Comparison of ENCODE assay signal across 29 mouse cellular contexts in the genomic region with DNA sequence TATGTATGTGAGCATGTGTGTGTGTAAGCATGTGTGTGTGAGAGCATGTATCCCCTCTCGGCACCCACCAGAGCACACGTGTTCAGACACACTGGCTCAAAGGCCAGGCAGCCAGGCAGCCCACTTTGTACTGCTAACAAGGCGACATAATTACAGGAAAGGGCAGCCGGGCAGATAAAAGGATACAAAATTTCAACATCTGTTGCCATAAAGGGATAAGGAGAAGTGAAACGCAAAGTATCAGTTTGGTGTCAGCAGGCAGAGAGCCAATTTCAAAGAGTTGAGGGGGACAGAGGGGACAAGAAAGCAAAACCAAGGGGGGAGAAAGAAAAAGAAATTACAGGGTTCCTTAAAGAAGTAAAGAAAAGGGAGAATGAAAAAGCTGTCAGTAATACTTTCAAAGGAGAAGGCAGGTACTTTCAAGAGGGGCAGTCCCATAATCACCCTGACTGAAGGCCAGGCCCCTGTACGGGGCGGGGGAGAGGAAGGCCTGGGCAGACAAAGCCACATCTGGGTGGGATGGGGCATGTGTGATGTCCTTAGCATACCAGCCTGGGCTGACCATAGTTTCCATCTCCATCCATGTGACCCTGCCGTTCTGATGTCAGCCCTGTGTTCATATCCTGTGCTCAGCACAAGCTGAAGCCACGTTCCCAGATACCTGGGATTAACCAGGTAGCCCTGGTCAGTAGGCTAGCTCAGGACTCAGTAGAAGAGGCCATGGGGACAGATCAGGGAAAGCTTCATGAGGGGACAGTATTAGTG. TPM values are rescaled to one million over a fixed set of nuclear protein-coding genes. Genes with fewer than 3 reads are reported as not detected.
DNase-seq lines count a peak whose midpoint lies in the region; ATAC-seq lines count a peak whose summit lies in the region.
"Had no signal": no experiment of that assay in that cellular context is flagged by ENCODE, and none has a peak within 500 bp of the region (broad histone marks: within the 10 kb centered on the region; RNA-seq: fewer than 3 reads in every experiment).

No protein-coding gene starts in this region.

- no peak overlapping the region for H3K4me2 ChIP-seq in midbrain, embryonic 15.5 days
- H3K4me2 ChIP-seq in midbrain, embryonic 11.5 days: no peak overlapping the region
- H3K4me2 ChIP-seq: embryonic facial prominence, embryonic 12.5 days; forebrain, embryonic 15.5 days; hindbrain, embryonic 15.5 days; lung, embryonic 14.5 days had no signal

- H3K9me3 ChIP-seq in midbrain, embryonic 15.5 days: no peaks in the 10 kb centered on the region
- no peaks in the 10 kb centered on the region for H3K9me3 ChIP-seq in midbrain, embryonic 11.5 days (ENCODE audit: control insufficient read depth, low read length)
- H3K9me3 ChIP-seq in megakaryocyte, embryonic 14.5 days: 0 out of 2 replicates have a peak, but pooled peaks cover 3% of the 10 kb centered on the region
- H3K9me3 ChIP-seq: embryonic facial prominence, embryonic 12.5 days; forebrain, embryonic 15.5 days; hindbrain, embryonic 15.5 days had no signal

- 0 out of 2 replicates have a peak, but pooled peaks have one; percentile 27 for ATAC-seq in midbrain, embryonic 15.5 days (replicated peaks)
- no peak for ATAC-seq in midbrain, embryonic 11.5 days (ENCODE audit: low FRiP score)
- peak; percentile 34 for ATAC-seq in common myeloid progenitor, adult 5-6 weeks (replicated peaks; ENCODE audit: low read depth, poor library complexity, severe bottlenecking)
- ATAC-seq: activated CD4-positive, CD25-positive, alpha-beta regulatory T cell, adult 4 months; CD4-positive, CD25-positive, alpha-beta regulatory T cell, adult 4 months; forebrain, embryonic 15.5 days; inflammation-experienced regulatory T-cells, adult 6 months had no signal

- 62% methylated on average over 9 of the region's 9 CpGs for WGBS in midbrain, embryonic 15.5 days
- 70% methylated on average over 9 of the region's 9 CpGs for WGBS in midbrain, embryonic 11.5 days

- H3K9ac ChIP-seq in midbrain, embryonic 15.5 days: no peak overlapping the region
- no peak overlapping the region for H3K9ac ChIP-seq in midbrain, embryonic 11.5 days (ENCODE audit: low read length)
- H3K9ac ChIP-seq: embryonic facial prominence, embryonic 12.5 days; forebrain, embryonic 15.5 days; hindbrain, embryonic 15.5 days; liver, embryonic 14.5 days; lung, embryonic 14.5 days had no signal

- H3K4me3 ChIP-seq in midbrain, embryonic 15.5 days: no peak overlapping the region
- H3K4me3 ChIP-seq in midbrain, embryonic 11.5 days (ENCODE audit: low read depth, low read length): no peak overlapping the region
- peak overlapping the region; percentile 51 for H3K4me3 ChIP-seq in megakaryocyte, embryonic 14.5 days (replicated peaks)
- H3K4me3 ChIP-seq: embryonic facial prominence, embryonic 12.5 days; forebrain, embryonic 15.5 days; hindbrain, embryonic 10.5 days; hindbrain, embryonic 15.5 days; left cerebral cortex, adult 2 months had no signal

- H3K27ac ChIP-seq in midbrain, embryonic 15.5 days: no peak overlapping the region
- H3K27ac ChIP-seq in midbrain, embryonic 11.5 days (ENCODE audit: low read depth, low read length): no peak overlapping the region
- H3K27ac ChIP-seq: embryonic facial prominence, embryonic 12.5 days; forebrain, embryonic 15.5 days; hindbrain, embryonic 10.5 days; hindbrain, embryonic 15.5 days; left cerebral cortex, adult 2 months; liver, embryonic 14.5 days had no signal

- peaks cover 20% of the 10 kb centered on the region for H3K4me1 ChIP-seq in midbrain, embryonic 15.5 days
- peaks cover 17% of the 10 kb centered on the region for H3K4me1 ChIP-seq in midbrain, embryonic 11.5 days (ENCODE audit: control insufficient read depth, insufficient read depth, low read length)
- H3K4me1 ChIP-seq in megakaryocyte, embryonic 14.5 days: peaks cover 12% of the 10 kb centered on the region
- H3K4me1 ChIP-seq: forebrain, embryonic 15.5 days had no signal

- H3K36me3 ChIP-seq in midbrain, embryonic 15.5 days (replicated peaks): no peaks in the 10 kb centered on the region
- no peaks in the 10 kb centered on the region for H3K36me3 ChIP-seq in midbrain, embryonic 11.5 days (ENCODE audit: control insufficient read depth, insufficient read depth, low read length)
- peaks cover 59% of the 10 kb centered on the region for H3K36me3 ChIP-seq in megakaryocyte, embryonic 14.5 days (replicated peaks; ENCODE audit: low read length)
- H3K36me3 ChIP-seq: hindbrain, embryonic 15.5 days had no signal

- no peak for DNase-seq in midbrain, embryonic 11.5 days (ENCODE audit: low spot score, missing footprints)
- DNase-seq in layer of hippocampus, adult 8-10 months (ENCODE audit: low spot score in 2 of 2): no peak
- DNase-seq in right cerebral cortex, postnatal 4 days: no peak
- DNase-seq in urinary bladder, postnatal 25 days (ENCODE audit: low spot score): no peak
- DNase-seq: adrenal gland, adult 2 months; adrenal gland, postnatal 36 days; cerebellum, adult 8-10 months; cerebellum, postnatal 25 days; gastrocnemius, postnatal 25 days; heart, postnatal 14 days; kidney, adult 11 months; kidney, postnatal 14 days; liver; lung, embryonic 14.5 days; lung, postnatal 14 days; midbrain, embryonic 14.5 days; thymus, postnatal 25 days had no signal

- peaks cover 17% of the 10 kb centered on the region for H3K27me3 ChIP-seq in midbrain, embryonic 15.5 days (replicated peaks)
- peaks cover 26% of the 10 kb centered on the region for H3K27me3 ChIP-seq in midbrain, embryonic 11.5 days (ENCODE audit: control insufficient read depth, insufficient read depth, low read length)
- peaks cover 2% of the 10 kb centered on the region for H3K27me3 ChIP-seq in megakaryocyte, embryonic 14.5 days (replicated peaks)
- H3K27me3 ChIP-seq: embryonic facial prominence, embryonic 12.5 days had no signal

RNA-seq across cellular contexts. Expression of a gene that starts 24.6 kb away (rescaled TPM):
- polyA plus RNA-seq in midbrain, embryonic 15.5 days (2015; fragmentation: Nextera tagmentation; extraction: Ambion mirVana): 60.3 and 65.8 TPM in 2 replicates
- 47.7 and 54.3 TPM in 2 replicates for polyA plus RNA-seq in midbrain, embryonic 11.5 days (2014; fragmentation: Nextera tagmentation; extraction: Ambion mirVana)
- total RNA-seq in common myeloid progenitor, adult 5-6 weeks (2017): 27.9 and 29.5 TPM in 2 replicates
- polyA plus RNA-seq in megakaryocyte, embryonic 14.5 days (2012; ENCODE audit: insufficient read depth, low replicate concordance): 32.0 and 59.1 TPM in 2 replicates
- 10 to 100 TPM; 50.7 to 66.2 (median 63.5) TPM for total RNA-seq in layer of hippocampus, adult 8-10 months (2022)

RNA-seq across cellular contexts. Expression of a gene that starts 24.7 kb away (rescaled TPM):
- polyA plus RNA-seq in midbrain, embryonic 15.5 days (2015; fragmentation: Nextera tagmentation; extraction: Ambion mirVana): 13.8 and 14.5 TPM in 2 replicates
- polyA plus RNA-seq in midbrain, embryonic 11.5 days (2014; fragmentation: Nextera tagmentation; extraction: Ambion mirVana): 14.3 and 16.5 TPM in 2 replicates
- 9.3 and 14.0 TPM in 2 replicates for total RNA-seq in common myeloid progenitor, adult 5-6 weeks (2017)
- polyA plus RNA-seq in megakaryocyte, embryonic 14.5 days (2012; ENCODE audit: insufficient read depth, low replicate concordance): 7.5 and 15.4 TPM in 2 replicates
- total RNA-seq in layer of hippocampus, adult 8-10 months (2022): 1 to 10 TPM; 8.9 to 9.9 (median 9.4) TPM
